Mouse (Mus musculus) kidney, postnatal 14 days (tissue): ENCODE data around the gene Gimap4.

Experiments used
- DNase-seq: peaks from one replicate; pipeline ENCODE4 v3.0.0; 2022; ENCODE audit warnings: mixed read lengths

Gene Gimap4

DNA sequence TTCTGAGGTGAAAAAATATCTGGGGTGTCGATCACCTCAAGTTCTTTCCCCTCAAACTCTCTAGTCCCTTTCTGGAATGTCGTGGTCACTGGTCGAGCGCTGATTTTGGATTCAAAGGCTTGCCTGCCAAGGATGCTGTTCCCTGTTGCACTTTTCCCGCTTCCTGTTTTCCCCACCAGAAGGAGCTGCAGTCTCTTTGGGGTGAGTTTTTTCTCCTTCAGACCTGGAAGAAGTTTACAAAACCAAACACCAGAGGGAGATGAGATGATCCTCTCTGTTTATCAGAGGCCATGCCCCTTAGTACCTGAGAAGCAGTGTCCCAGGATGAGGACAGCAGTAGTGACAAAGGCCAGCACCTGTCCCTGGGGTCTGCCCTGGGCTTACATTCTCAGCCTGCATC is 18.3 kb downstream of the Gimap4 start:
- DNase-seq = no peak

DNA sequence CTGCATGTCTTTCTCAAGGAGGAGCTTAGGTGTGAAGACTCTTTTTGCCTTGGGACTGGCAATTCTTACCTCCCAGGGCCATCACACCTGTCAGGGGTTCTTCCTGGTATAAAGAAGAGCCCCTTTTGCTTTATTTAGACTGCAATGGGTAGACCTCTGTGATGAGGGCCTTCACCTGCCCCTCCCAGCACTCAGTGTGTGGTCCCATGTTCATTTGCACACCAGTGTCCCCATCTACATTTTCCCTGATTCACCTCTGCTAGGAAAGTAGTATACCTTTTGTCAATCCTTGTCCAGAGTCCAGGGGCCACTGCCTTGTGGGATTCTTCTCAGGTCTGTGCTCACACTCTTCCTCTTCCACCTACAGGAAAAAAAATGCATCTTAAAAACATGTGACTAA is 19.8 kb downstream of the Gimap4 start:
- DNase-seq = no peak

DNA sequence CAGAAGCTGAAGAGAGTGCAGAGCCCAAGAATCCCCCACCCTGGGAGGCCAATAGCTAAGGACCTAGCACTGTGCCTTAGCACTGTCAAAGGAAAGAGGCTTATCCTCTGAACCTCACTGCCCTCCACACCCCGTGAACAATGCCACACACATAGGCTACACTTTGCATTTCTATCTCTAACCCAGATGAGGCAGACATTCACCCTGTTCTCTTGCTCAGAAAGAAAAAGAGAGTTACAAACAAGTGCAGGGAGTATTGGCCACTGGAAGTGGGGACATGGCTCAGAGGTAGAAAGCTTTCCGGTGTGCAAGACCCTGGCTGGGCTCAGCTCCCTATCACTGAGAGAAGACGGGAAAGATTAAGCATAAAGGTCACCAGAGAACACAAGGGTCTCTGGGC is 21.8 kb downstream of the Gimap4 start:
- no peak for DNase-seq

DNA sequence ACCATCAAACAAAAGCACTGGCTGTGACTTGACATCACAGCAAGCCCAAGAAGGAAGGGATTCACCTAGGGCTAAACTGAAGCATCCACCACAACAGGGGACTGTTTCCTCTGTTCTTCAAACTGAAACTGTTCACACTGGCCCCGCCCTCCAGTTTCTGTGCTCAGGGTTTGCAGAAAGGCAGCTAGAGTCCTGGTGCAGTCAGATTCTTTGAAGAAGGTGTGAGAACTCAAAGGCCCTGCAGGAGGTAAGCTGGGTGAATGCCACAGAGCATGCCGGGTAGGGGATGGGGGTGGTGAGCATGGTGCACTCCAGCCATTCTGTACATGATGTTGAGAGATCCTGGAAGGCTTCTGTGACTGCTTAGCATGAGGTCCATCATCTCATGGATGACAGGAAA is 34.1 kb downstream of the Gimap4 start, which contains the start of the genes Gm28053 and Gimap7:
Gm28053 (plus strand) TSS at position 153 of the 400 bp plus-strand sequence.
Gimap7 (plus strand) TSS at position 167 of the 400 bp plus-strand sequence.
- DNase-seq = no peak

- DNase-seq = no peak
Observed at GRCm38 (mm10) chr6:48720326-48720725, 36.0 kb downstream of the Gimap4 start.

GRCm38 (mm10) chr6:48723468-48723867 is 39.1 kb downstream of the Gimap4 start:
- DNase-seq = no peak

GRCm38 (mm10) chr6:48725476-48725875 is 41.1 kb downstream of the Gimap4 start:
- DNase-seq = peak; percentile 94

DNA sequence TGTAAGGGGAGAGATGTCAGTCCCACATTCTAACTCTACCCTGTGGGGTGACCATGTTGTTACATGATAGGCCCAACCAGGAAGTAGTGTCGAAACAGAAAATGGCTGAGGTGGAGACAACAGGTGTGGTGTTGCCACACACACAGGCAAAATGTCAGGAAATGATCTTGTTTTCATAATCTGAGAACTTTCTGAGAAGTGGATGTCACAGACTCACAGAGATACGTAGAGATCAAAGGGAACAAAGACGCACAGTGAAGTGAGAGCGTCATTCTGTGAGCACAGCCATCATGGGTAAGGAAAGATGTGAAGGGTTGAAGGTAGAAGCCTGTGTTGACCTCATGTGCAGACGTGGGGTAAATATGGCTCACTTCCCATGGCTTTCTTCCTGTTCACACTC is 43.4 kb downstream of the Gimap4 start:
- DNase-seq = no peak

DNA sequence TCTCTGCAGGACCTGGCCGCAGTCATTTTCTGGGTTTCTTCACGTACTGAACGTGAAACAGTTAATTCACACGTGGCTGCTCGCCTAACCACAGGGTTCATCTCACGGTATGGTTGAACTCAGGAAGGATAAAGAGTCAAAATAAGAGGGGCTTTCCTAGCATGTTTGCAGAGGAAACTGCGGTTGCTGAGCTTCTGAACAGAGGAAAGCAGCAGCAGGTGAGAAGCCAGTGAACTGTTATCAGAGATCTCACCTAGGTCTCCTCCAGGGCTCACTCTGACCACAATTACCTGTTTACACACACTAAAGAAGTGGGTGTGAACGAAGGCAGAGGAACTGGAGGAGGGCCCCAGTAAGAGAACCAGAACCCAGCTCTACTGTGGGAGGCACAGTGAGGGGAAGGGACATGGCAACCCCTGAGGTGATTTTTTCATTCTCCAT is 48.5 kb downstream of the Gimap4 start:
- no peak for DNase-seq

GRCm38 (mm10) chr6:48733660-48734059 is 49.3 kb downstream of the Gimap4 start:
- DNase-seq = no peak

DNA sequence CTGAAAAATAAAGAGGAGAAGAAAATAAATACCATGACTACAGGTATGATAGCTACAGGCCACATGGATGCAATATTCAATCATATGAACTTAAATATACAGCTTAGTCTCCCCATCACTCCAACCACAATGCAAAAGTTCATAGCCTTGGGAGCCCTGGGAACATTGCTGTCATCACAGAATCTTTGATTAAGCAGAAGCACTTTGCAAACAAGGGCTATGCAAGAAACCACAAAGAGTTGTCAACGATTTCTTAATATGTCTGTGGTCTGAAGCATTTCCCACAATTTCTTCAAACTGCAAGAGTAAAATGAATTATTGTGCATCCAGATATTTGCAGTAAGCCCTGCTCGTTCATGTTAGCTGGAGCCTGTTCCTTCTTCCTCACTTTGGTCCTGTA is 52.7 kb downstream of the Gimap4 start:
- DNase-seq = no peak

DNA sequence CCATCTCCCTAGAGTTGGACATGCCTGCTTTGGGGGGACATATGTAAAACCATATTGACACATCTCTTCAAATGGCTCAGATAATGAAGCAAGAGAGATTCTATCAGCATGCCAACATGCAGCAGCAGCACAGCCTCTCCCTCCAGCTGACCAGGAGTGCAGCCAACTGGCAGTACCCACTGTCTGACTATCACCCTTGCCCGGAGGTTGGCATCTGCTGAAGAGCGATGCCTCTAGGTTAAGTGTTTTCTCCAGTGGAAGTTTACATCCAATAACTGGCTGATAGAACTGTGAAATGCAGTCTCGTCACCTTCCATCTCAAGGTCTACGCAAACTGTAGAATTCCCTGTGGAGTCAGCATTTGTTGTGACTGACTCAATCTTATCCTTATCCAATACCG is 53.3 kb downstream of the Gimap4 start:
- no peak for DNase-seq

DNA sequence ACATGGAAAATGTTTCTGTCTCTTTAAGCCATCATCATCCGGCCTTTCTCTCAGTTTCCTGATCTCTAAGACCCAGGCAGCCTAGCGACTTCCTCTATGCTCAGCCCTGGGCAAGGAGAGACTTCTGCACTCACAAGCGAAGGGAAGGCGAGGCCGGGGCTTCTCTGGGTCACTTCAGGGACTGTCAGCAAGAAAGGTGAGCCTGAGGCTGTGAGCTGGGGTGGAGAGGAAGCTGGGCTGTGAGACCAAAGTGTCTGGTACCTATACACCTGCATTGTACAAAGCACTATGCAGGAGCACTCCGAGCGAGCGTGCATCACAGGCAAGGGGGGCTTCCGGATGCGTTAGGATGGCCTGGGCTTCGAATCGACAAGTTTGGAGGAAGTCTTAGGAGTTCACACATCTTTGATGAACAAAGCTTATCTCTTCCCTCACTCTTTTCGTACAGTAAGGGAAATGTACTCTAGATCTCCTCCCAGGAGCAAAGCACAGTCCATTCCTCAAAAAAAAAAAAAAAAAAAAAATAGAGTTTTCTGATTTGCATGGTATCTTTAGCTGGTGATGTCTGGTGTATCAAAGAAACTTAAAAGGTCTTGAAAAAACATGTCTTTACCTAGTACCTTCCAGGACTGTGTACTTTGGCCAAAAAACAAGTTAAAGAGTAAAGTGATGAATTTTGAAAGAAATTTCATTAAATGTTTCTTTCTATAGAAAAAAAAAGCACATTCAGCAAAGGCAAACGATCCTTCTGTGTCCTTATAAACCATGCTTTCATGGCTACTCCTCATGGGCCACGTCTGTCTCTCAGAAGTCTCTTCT is 54.8 kb downstream of the Gimap4 start, which contains the start of gene Gimap1:
Gimap1 (plus strand) TSS at position 94 of the 819 bp plus-strand sequence.
- peak; percentile 66 for DNase-seq

- DNase-seq = no peak
Observed at GRCm38 (mm10) chr6:48739780-48740055, 55.4 kb downstream of the Gimap4 start.

DNA sequence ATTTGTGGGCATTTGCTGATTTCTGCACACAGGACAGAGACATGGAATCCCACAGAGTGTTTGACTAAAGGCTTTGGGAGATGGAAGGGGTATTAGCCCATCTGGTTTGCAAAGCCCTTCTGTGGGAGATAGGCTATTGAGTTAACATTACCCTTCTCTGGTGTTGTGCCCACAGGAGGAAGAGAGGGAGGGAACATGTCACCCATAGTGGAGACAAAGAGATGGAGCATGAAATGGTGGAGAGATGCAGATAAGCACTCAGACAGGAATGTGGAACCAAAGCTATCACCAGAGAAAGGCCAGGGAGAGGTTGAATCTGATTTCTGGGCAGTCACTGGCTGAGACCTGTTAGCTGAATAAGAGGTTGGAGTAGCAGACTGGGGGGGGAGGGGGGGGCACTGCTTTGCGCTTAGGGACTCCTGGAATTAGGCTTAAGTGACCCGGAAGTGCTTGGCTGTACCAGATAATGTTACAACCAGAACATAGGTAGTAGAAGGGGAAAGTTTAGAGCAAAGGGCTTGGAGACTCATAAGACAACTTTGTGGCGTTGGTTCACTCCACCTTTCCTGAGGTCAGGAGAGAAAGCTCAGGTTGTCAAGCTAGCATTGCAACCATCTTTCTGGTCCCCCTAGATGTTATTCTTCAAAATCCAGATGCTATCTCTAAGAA is 56.3 kb downstream of the Gimap4 start:
- DNase-seq = no peak

DNA sequence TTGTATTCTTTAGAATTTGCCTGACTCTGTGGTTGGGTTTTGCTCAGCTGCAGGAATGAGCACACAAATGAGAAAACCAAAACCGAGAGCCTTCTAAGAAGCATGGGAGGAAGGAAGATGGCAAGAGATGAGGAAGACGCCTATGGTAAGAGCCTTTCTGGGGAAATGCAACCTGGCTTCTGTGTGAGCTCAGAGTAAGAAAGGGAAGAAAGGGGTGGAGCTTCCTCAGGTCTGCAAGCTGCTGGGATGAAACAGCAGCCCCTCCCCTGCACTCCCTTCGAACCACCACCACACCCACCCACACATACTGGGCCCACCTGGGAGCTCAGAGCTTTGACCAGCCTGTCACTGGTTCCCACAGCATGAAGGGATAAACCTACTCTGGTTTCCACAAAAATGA is 56.9 kb downstream of the Gimap4 start:
- peak; percentile 29 for DNase-seq
